Mouse (Mus musculus) hindbrain, embryonic 14.5 days (tissue): ENCODE data around the gene Stil. TPM values are rescaled to one million over a fixed set of nuclear protein-coding genes. Genes with fewer than 3 reads are reported as not detected.

ENCODE experiments used
- ATAC-seq: fragments of 200-750 bp; cut with Nextera tagmentation; 2 replicates; pipeline ENCODE4 v1.8.0; 2017; ENCODE audit warnings: moderate number of reproducible peaks, mild to moderate bottlenecking, moderate TSS enrichment, moderate library complexity; ENCODE audit not compliant: low FRiP score
- DNase-seq: peaks from one replicate; pipeline ENCODE4 v3.0.0-alpha.2; 2015; ENCODE audit warnings: low spot score
- H3K27ac ChIP-seq: fragments of 300-500 bp; sonication (generic); 2 replicates; pipeline ENCODE4 v1.5.1; 2014; ENCODE audit warnings: mild to moderate bottlenecking, moderate library complexity
- H3K27me3 ChIP-seq: fragments of 300-500 bp; sonication (generic); 2 replicates; pipeline ENCODE4 v1.6.1; 2014; ENCODE audit warnings: mild to moderate bottlenecking, low read length, mixed read lengths; ENCODE audit not compliant: control insufficient read depth, insufficient read depth
- H3K36me3 ChIP-seq: fragments of 300-500 bp; sonication (generic); replicated peaks from 2 replicates; pipeline ENCODE4 v1.6.1; 2014; ENCODE audit not compliant: control insufficient read depth, insufficient read depth
- H3K4me1 ChIP-seq: fragments of 300-500 bp; sonication (generic); replicated peaks from 2 replicates; pipeline ENCODE4 v1.6.1; 2014; ENCODE audit warnings: antibody characterized with exemption, low read length, mixed read lengths; ENCODE audit not compliant: control insufficient read depth, insufficient read depth
- H3K4me2 ChIP-seq: fragments of 300-500 bp; sonication (generic); replicated peaks from 2 replicates; pipeline ENCODE4 v1.6.1; 2014; ENCODE audit warnings: mild to moderate bottlenecking, moderate library complexity
- H3K4me3 ChIP-seq: fragments of 300-500 bp; sonication (generic); replicated peaks from 2 replicates; pipeline ENCODE4 v1.5.1; 2014; ENCODE audit warnings: mild to moderate bottlenecking, low read length
- H3K9ac ChIP-seq: fragments of 300-500 bp; sonication (generic); 2 replicates; pipeline ENCODE4 v1.6.1; 2014
- H3K9me3 ChIP-seq: fragments of 300-500 bp; sonication (generic); 2 replicates; pipeline ENCODE4 v1.6.1; 2016; ENCODE audit warnings: low read length; ENCODE audit not compliant: control insufficient read depth
- WGBS: fragments of 180-500 bp; shearing (Covaris S2); extraction: QIAGEN DNeasy Blood & Tissue Kit; methylation state at CpG from one replicate; pipeline ENCODE4 v1.1.7; 2014; 5-methylcytosine and 5-hydroxymethylcytosine counted together
- polyA plus RNA-seq: library from polyadenylated mRNA; unstranded; fragments of >200 nt; fragmentation: Nextera tagmentation; extraction: Ambion mirVana; gene quantifications from 2 replicates; pipeline ENCODE4 v1.2.1, GENCODE M21; 2014

Gene Stil
- polyA plus RNA-seq, 1 experiment from 2014 or later: 2.9 TPM

- Histone ChIP-seq H3K4me2 (no peak overlapping the region), H3K9ac (no peak overlapping the region), H3K36me3 (no peaks in the 10 kb centered on the region), H3K27ac (no peak overlapping the region), H3K9me3 (no peaks in the 10 kb centered on the region), H3K27me3 (peaks cover 22% of the 10 kb centered on the region; the same call in 1 of the 2 replicates), H3K4me1 (no peaks in the 10 kb centered on the region), H3K4me3 (no peak overlapping the region)
- no peak for ATAC-seq
- 18% methylated on average over 6 of the region's 6 CpGs for WGBS
- peak; percentile 74 for DNase-seq
Measured at GRCm38 (mm10) chr4:115085522-115086095, 85.7 kb downstream of the Stil start.

- Histone ChIP-seq H3K27ac (no peak overlapping the region), H3K4me1 (no peaks in the 10 kb centered on the region), H3K36me3 (no peaks in the 10 kb centered on the region), H3K4me2 (no peak overlapping the region), H3K27me3 (peaks cover 22% of the 10 kb centered on the region; the same call in 1 of the 2 replicates), H3K4me3 (no peak overlapping the region), H3K9ac (no peak overlapping the region), H3K9me3 (no peaks in the 10 kb centered on the region)
- DNase-seq (no peak), ATAC-seq (no peak)
- 74% methylated on average over 4 of the region's 4 CpGs for WGBS
Measured at GRCm38 (mm10) chr4:115086257-115086656, 86.3 kb downstream of the Stil start.

- ATAC-seq (no peak), DNase-seq (no peak)
- no peaks in the 10 kb centered on the region for H3K9me3 ChIP-seq
- no peak overlapping the region for H3K4me3 ChIP-seq
- no peak overlapping the region for H3K27ac ChIP-seq
- no peaks in the 10 kb centered on the region for H3K36me3 ChIP-seq
- peaks cover 22% of the 10 kb centered on the region; the same call in 1 of the 2 replicates for H3K27me3 ChIP-seq
- H3K4me2 ChIP-seq: no peak overlapping the region
- H3K4me1 ChIP-seq: no peaks in the 10 kb centered on the region
- no peak overlapping the region for H3K9ac ChIP-seq
- WGBS: 52% methylated on average over 3 of the region's 3 CpGs
Measured at GRCm38 (mm10) chr4:115086763-115087415, 86.9 kb downstream of the Stil start.

- no peaks in the 10 kb centered on the region for H3K36me3 ChIP-seq
- peaks cover 22% of the 10 kb centered on the region; the same call in 1 of the 2 replicates for H3K27me3 ChIP-seq
- H3K27ac ChIP-seq: no peak within 1 kb of the TSS
- ATAC-seq: no peak
- H3K4me1 ChIP-seq: no peaks in the 10 kb centered on the region
- H3K4me3 ChIP-seq: no peak within 1 kb of the TSS
- DNase-seq: no peak
- no peak within 1 kb of the TSS for H3K4me2 ChIP-seq
- no peaks in the 10 kb centered on the region for H3K9me3 ChIP-seq
- WGBS: 34% methylated on average over 11 of the region's 11 CpGs
- no peak within 1 kb of the TSS for H3K9ac ChIP-seq
Measured at GRCm38 (mm10) chr4:115088611-115089338, 88.8 kb downstream of the Stil start, which contains the start of gene Pdzk1ip1. Gene Pdzk1ip1 (plus strand): TSS chr4:115088708.

- WGBS: 80% methylated on average over 2 of the region's 2 CpGs
- H3K4me1 ChIP-seq: 0 out of 2 replicates have a peak, but pooled peaks cover 2% of the 10 kb centered on the region
- no peak overlapping the region for H3K9ac ChIP-seq
- H3K27ac ChIP-seq: no peak overlapping the region
- DNase-seq (no peak), ATAC-seq (no peak)
- H3K4me2 ChIP-seq: no peak overlapping the region
- no peak overlapping the region for H3K4me3 ChIP-seq
- H3K36me3 ChIP-seq: no peaks in the 10 kb centered on the region
- H3K27me3 ChIP-seq: peaks cover 35% of the 10 kb centered on the region
- no peaks in the 10 kb centered on the region for H3K9me3 ChIP-seq
Measured at GRCm38 (mm10) chr4:115090592-115090991, 90.6 kb downstream of the Stil start.

GRCm38 (mm10) chr4:115091806-115092205 lies 91.8 kb downstream of the Stil start:
- Histone ChIP-seq H3K27me3 (peaks cover 45% of the 10 kb centered on the region), H3K27ac (no peak overlapping the region), H3K9ac (no peak overlapping the region), H3K36me3 (no peaks in the 10 kb centered on the region), H3K4me1 (peaks cover 13% of the 10 kb centered on the region), H3K9me3 (no peaks in the 10 kb centered on the region), H3K4me2 (no peak overlapping the region), H3K4me3 (no peak overlapping the region)
- ATAC-seq (no peak), DNase-seq (no peak)
- WGBS: 92% methylated on average over 3 of the region's 3 CpGs

Other genes starting within 250 kb of the Stil start
- not detected in 2 replicates for gene Gm12830, start 178.4 kb upstream of the Stil start, polyA plus RNA-seq
- 0.16 TPM in 1 of 2 replicates, not detected in the other for gene Foxd2, start 91.3 kb upstream of the Stil start, polyA plus RNA-seq
- gene Foxe3, start 74.1 kb upstream of the Stil start, polyA plus RNA-seq: not detected in 2 replicates
- 227 and 244 TPM in 2 replicates for gene Cmpk1, start 12.9 kb upstream of the Stil start, polyA plus RNA-seq
- gene Tal1, start 56.3 kb downstream of the Stil start, polyA plus RNA-seq: 5.6 and 7.4 TPM in 2 replicates
- gene Pdzk1ip1, start 88.5 kb downstream of the Stil start, polyA plus RNA-seq: 3.0 and 3.7 TPM in 2 replicates
- gene Cyp4x1, start 134.1 kb downstream of the Stil start, polyA plus RNA-seq: 10.2 and 11.5 TPM in 2 replicates
- gene Cyp4a29, start 241.9 kb downstream of the Stil start, polyA plus RNA-seq: not detected in 2 replicates